Mouse (Mus musculus): Measurements from ENCODE around the gene Olfr1277.

The Olfr1277 gene

DNA sequence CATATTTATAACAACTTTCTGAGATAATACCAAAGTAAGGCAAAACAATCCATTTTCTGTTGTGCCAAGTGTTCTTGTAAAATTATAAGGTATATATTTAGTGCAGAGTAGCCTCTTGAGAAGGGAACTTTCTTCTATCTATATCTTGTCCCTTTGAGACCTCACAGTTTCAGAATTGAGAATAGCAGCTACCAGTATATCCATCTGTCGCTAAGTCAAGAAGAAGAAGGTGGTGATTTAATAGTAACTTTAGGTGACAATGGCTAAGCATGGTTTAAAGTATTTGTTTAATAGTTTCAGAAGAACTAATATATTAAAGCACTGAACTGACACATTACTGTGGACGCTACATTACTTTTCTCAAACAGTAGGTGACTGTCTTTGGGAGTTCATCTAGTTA is at the start of gene Olfr1277:
TSS of gene Olfr1277 (minus strand) at position 101 of the 400 bp plus-strand sequence.
- DNase-seq = no peak

DNA sequence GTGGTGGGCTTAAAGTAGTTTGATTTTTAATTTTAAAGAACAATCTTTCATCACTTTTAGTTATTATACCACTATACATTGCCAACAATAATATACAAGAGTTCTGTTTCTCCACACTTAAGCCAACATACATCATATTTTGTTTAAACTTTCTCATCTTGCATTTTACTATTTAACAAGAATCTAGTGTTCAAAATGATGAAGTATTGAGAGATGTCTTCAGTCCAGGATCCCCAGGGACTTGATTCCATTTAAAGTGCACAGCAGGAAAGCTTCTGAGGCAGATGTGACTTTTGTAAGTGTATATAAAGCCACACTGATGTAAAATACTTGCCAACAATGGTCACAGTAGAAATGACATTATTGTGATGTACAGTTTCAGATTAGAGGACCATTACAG is 39.8 kb upstream of the Olfr1277 start, which contains the start of gene Olfr1280:
TSS of gene Olfr1280 (plus strand) at position 301 of the 400 bp plus-strand sequence.
- DNase-seq = no peak

DNA sequence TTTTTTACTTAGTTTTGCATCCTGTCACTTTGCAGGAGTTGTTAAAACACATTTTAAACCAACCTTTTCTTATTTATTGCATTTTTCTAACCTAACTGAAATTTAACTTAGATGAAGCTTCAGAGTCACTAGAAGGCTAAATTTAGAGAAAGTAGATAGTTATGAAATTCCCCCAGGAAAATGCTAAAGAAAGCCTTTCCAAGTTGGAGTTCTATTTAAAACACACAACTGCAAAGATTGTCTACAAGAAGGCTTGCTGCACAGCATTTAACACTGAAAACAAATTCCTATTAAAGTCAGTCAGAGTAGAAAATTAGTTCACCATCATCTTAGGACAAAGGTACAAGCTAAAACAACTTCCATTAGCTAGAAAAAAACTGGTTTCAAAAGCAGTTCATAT is 26.5 kb upstream of the Olfr1277 start, which contains the start of gene Olfr1279:
TSS of gene Olfr1279 (plus strand) at position 262 of the 400 bp plus-strand sequence.
- no peak for DNase-seq

DNA sequence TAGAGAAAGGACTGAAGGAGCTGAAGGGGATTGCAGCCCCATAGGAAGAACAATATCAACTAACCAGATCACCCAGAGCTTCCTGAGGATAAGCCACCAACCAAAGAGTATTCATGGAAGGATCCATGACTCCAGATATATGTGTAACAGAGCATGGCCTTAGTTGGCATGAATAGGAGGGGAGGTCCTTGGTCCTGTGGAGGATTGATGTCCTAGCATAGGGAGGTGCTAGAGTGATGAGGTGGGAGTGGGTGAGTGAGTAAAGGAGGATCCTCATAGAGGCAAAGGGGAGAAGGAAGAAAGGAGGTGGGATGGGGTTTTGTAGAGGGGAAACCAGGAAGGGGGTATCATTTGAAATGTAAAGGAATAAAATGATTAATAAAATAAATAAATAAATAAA is 24.6 kb upstream of the Olfr1277 start:
- no peak for DNase-seq

DNA sequence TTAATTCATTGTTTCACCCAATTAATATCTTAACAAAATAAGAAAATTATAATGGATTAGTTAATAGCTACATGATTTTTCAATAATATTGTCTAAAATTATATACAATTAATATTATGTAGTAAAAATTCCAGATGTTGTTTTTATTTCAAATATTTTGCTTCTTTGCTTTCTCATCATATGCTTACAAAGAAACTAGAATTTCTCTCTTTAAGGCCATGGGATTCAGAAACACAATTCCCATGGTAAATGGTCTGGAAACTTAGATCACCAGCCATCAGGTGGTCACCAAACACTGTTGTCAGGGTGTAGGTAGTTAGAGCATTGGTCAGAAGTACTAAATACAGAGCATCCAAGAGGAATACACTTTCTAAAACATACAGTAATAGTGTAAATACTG is 15.9 kb upstream of the Olfr1277 start, which contains the start of gene Olfr1278:
TSS of gene Olfr1278 (plus strand) at position 301 of the 400 bp plus-strand sequence.
- no peak for DNase-seq

DNA sequence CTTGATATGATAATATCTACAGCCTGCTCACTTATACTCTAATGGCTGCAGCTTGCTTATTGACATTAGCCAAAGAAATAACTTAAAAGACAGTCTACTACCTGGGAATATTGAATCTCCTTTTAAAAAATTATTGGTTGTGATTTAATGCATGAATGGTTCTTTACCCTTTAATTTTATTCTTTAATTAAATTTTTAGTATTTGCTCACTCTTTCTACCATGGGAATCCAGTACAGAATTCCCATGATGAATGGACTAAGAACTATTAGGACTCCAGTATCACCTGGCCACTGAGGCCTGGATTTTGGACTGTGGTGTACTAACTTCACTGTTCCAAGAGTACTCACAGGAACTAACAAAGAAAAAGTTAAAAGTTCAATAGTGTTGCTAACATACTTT is 19.7 kb downstream of the Olfr1277 start, which contains the start of gene Olfr1276:
TSS of gene Olfr1276 (plus strand) at position 301 of the 400 bp plus-strand sequence.
- no peak for DNase-seq

DNA sequence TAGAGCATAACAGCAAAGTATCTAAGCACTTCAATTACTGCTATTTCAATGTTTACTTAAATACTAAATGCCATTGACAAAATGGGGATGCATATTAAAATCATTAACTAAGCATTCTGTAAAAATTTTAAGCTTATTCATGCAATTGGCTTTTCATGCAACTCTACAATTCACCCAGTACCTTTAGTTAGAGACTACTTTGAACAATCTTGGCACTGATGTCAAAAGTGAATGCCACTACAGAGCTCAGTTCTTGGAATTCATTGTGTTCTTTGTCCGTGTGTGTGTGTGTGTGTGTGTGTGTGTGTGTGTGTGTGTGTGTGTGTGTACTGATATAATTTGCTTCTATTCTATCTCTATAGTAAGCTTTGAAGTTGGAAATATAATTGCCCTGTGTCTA is 38.7 kb downstream of the Olfr1277 start, which contains the start of gene Olfr1275:
TSS of gene Olfr1275 (minus strand) at position 101 of the 400 bp plus-strand sequence.
- DNase-seq = no peak

DNA sequence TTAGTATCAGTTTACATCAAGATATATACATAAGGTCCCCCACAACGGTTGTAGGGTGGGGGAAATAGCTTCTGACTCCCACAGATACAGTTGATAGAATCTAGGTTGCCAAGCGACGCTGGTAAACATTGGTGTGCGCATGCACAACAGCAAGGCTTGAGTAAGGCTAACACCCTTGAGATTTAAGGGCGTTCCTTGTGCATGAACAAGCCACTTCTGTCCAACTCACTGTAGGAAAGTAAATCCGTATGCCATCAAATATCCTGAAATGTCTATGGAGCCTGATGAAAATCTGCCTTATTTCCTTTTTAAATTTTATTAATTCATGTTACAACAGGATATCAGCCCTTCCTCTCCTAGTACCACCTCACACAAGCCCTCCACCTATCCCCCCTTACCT is 44.4 kb downstream of the Olfr1277 start, which contains the start of gene 4930430A15Rik:
TSS of gene 4930430A15Rik (minus strand) at position 101 of the 400 bp plus-strand sequence.
- DNase-seq = no peak

All from cerebellum, postnatal 36 days (tissue).